In genomic region chr19:46962841-46963240, GRCm38 (mm10) we compare ENCODE assay signal across 8 mouse cellular contexts. TPM values are rescaled to one million over a fixed set of nuclear protein-coding genes. Genes with fewer than 3 reads are reported as not detected.
DNase-seq lines count a peak whose midpoint lies in the region; ATAC-seq and TF ChIP-seq lines count a peak whose summit lies in the region.

No protein-coding gene starts in this region.

- H3K27ac ChIP-seq in lung, embryonic 14.5 days (ENCODE audit: low read depth) = no peak overlapping the region
- peak overlapping the region; percentile 56 for H3K27ac ChIP-seq in embryonic fibroblast, embryonic 13.5 days (ENCODE audit: insufficient read depth, low read length)
- peak overlapping the region; percentile 100 for H3K27ac ChIP-seq in neural tube, embryonic 15.5 days (replicated peaks)

- WGBS in lung, embryonic 14.5 days = 12% methylated on average over 7 of the region's 7 CpGs
- WGBS in neural tube, embryonic 15.5 days = 32% methylated on average over 7 of the region's 7 CpGs

- no peaks in the 10 kb centered on the region for H3K27me3 ChIP-seq in lung, embryonic 14.5 days (ENCODE audit: insufficient read depth, low read length)
- H3K27me3 ChIP-seq in neural tube, embryonic 15.5 days (replicated peaks) = no peaks in the 10 kb centered on the region

- no peak for TF ChIP-seq POLR2A in embryonic fibroblast, embryonic 13.5 days (IDR thresholded peaks at IDR 0.05; ENCODE audit: low read depth, low read length)

- DNase-seq in lung, embryonic 14.5 days = peak; percentile 50
- DNase-seq in lung, adult 18-20 months = no peak
- DNase-seq in kidney, postnatal 36 days = peak; percentile 44 to 50
- DNase-seq in thymus, postnatal 4 days = no peak
- DNase-seq in urinary bladder, postnatal 4 days (ENCODE audit: low spot score in 2 of 2) = no peak
- no peak for DNase-seq in gastrocnemius, adult 8-10 months (ENCODE audit: low spot score in 2 of 2)

- peak overlapping the region; percentile 79 for H3K4me3 ChIP-seq in lung, embryonic 14.5 days (ENCODE audit: low read depth, low read length)
- H3K4me3 ChIP-seq in embryonic fibroblast, embryonic 13.5 days (ENCODE audit: insufficient read depth, low read length) = peak overlapping the region; percentile 47; the same call in 1 of the 2 replicates
- H3K4me3 ChIP-seq in neural tube, embryonic 15.5 days (replicated peaks) = peak overlapping the region; percentile 71

- no peaks in the 10 kb centered on the region for H3K36me3 ChIP-seq in lung, embryonic 14.5 days (ENCODE audit: insufficient read depth)
- H3K36me3 ChIP-seq in neural tube, embryonic 15.5 days = no peaks in the 10 kb centered on the region

- no peaks in the 10 kb centered on the region for H3K9me3 ChIP-seq in lung, embryonic 14.5 days (ENCODE audit: low read depth, low read length)
- no peaks in the 10 kb centered on the region for H3K9me3 ChIP-seq in neural tube, embryonic 15.5 days (replicated peaks)

- ATAC-seq in lung, embryonic 14.5 days (ENCODE audit: insufficient read depth) = no peak; the same call in 1 of the 2 replicates
- ATAC-seq in neural tube, embryonic 15.5 days (ENCODE audit: low FRiP score) = no peak

- H3K4me1 ChIP-seq in lung, embryonic 14.5 days (ENCODE audit: insufficient read depth) = peaks cover 11% of the 10 kb centered on the region; the same call in 1 of the 2 replicates
- peaks cover 8% of the 10 kb centered on the region for H3K4me1 ChIP-seq in embryonic fibroblast, embryonic 13.5 days (ENCODE audit: control insufficient read depth, insufficient read depth, low read length)
- peaks cover 29% of the 10 kb centered on the region for H3K4me1 ChIP-seq in neural tube, embryonic 15.5 days

- H3K4me2 ChIP-seq in lung, embryonic 14.5 days = peak overlapping the region; percentile 71
- H3K4me2 ChIP-seq in neural tube, embryonic 15.5 days = peak overlapping the region; percentile 64

- H3K9ac ChIP-seq in lung, embryonic 14.5 days = no peak overlapping the region
- no peak overlapping the region; the same call in 1 of the 2 replicates for H3K9ac ChIP-seq in neural tube, embryonic 15.5 days (replicated peaks)

- TF ChIP-seq CTCF in lung, embryonic 14.5 days (IDR thresholded peaks at IDR 0.05; ENCODE audit: low read depth) = no peak
- TF ChIP-seq CTCF in embryonic fibroblast, embryonic 13.5 days (IDR thresholded peaks at IDR 0.05; ENCODE audit: borderline replicate concordance, insufficient read depth, low read length) = no peak

RNA-seq across cellular contexts. Expression of gene Ina, which starts 51.7 kb away (rescaled TPM):
- polyA plus RNA-seq in lung, embryonic 14.5 days (2014; fragmentation: Nextera tagmentation; extraction: Ambion mirVana) = 0.37 and 0.58 TPM in 2 replicates
- not detected in 2 replicates for polyA plus RNA-seq in embryonic fibroblast, embryonic 13.5 days (2011; ENCODE audit: insufficient read length, low read depth, missing spikeins)
- 385 and 491 TPM in 2 replicates for polyA plus RNA-seq in neural tube, embryonic 15.5 days (2015; fragmentation: Nextera tagmentation; extraction: Ambion mirVana)
- total RNA-seq in gastrocnemius, adult 8-10 months (2022) = not detected

RNA-seq across cellular contexts. Expression of gene Nt5c2, which starts 52.1 kb away (rescaled TPM):
- 69.5 and 81.2 TPM in 2 replicates for polyA plus RNA-seq in lung, embryonic 14.5 days (2014; fragmentation: Nextera tagmentation; extraction: Ambion mirVana)
- polyA plus RNA-seq in embryonic fibroblast, embryonic 13.5 days (2011; ENCODE audit: insufficient read length, low read depth, missing spikeins) = 39.7 and 50.5 TPM in 2 replicates
- polyA plus RNA-seq in neural tube, embryonic 15.5 days (2015; fragmentation: Nextera tagmentation; extraction: Ambion mirVana) = 72.1 and 78.5 TPM in 2 replicates
- total RNA-seq in gastrocnemius, adult 8-10 months (2022) = 10 to 100 TPM in 1 of 4 experiments, 1 to 10 TPM in 3; 5.8 to 10.2 (median 8.1) TPM

Comparison
In these comparisons a context has a peak if more than half of its experiments do, and no peak if none do; other contexts are left out.
1. DNase-seq: peak in lung, embryonic 14.5 days (single experiment) and kidney, postnatal 36 days (2 of 2); none in lung, adult 18-20 months (0 of 2), thymus, postnatal 4 days (single experiment), urinary bladder, postnatal 4 days (0 of 2) and gastrocnemius, adult 8-10 months (0 of 2).
2. RNA of gene Ina, which starts 51.7 kb away (polyA plus RNA-seq): 385 to 491 TPM in neural tube, embryonic 15.5 days; 0.37 to 0.58 TPM in lung, embryonic 14.5 days and not detected in embryonic fibroblast, embryonic 13.5 days; every median in the first group is over 100 times any median in the second.
3. Peak in every context shown above with its lines, with median percentiles within 50 percentile points of each other: H3K4me3 ChIP-seq.